Mouse (Mus musculus) heart, postnatal 4 days (tissue): Measurements from ENCODE around the gene Pde4d. TPM values are rescaled to one million over a fixed set of nuclear protein-coding genes. Genes with fewer than 3 reads are reported as not detected.

ENCODE experiments used
- DNase-seq: peaks from one replicate; pipeline ENCODE4 v3.0.0; 2021
- total RNA-seq, 2 experiments: library from RNA; stranded (reverse); gene quantifications; 2 replicates each; pipeline ENCODE4 v1.2.3; 2021

Pde4d gene
- total RNA-seq, 2 experiments from 2014 or later: 57.1 to 61.1 TPM

DNA sequence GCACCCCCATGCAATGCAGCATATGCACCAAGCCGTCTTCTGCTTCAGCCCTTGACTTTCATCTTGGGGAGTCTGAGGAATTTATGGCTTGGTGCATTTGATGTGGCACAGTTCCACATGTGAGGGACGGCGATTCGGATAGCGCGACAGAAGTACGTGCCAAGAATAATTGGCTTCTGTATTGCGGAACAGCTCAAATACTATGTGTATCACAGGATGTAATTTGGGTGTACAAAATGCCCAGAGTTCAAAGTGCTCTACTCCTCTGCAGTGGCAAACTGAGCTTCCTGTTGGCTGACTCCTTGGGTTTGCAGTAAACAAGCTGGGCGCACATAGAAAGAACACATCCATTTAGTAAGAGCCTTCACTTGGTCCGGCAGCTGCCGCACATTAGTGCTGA lies 1387.7 kb downstream of the Pde4d start:
- DNase-seq: peak; percentile 23

DNA sequence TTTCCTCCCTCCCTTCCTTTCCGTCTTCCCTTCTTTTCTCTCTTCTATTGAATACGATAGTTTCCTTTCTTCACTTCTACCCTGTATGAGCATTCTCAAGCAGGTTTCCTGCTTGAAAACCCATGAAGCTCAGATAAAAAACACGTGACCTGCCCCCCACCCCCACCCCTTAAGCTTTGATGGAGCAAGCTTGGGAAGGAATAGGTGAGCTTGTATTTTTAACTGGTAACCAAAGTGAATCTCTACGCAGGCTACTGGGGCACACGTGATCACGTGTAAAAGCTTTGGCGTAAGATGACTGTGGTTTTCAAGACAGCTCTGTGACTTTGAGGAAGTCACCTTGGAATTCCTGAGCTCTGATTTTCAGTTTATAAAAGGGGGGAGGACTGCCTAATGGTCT lies 1388.2 kb downstream of the Pde4d start:
- no peak for DNase-seq

DNA sequence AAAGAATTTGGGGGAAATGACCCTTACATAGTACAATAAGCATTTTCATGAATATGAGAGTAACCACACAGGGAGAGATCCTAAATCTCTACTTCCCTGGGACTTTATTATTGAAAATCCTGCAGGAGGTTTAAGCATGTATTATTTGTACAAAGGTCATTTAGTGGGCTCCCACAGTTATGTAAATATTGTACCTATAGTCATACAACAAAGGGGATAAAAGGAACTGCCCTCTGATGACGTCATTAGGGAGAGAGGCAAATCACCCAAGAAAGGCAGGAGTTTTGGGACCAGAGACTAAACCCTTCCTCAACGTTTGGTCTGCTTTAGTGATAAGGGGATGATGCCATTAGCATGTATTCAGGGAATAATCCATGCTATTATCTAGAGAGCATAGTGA lies 1390.5 kb downstream of the Pde4d start:
- DNase-seq: no peak

DNA sequence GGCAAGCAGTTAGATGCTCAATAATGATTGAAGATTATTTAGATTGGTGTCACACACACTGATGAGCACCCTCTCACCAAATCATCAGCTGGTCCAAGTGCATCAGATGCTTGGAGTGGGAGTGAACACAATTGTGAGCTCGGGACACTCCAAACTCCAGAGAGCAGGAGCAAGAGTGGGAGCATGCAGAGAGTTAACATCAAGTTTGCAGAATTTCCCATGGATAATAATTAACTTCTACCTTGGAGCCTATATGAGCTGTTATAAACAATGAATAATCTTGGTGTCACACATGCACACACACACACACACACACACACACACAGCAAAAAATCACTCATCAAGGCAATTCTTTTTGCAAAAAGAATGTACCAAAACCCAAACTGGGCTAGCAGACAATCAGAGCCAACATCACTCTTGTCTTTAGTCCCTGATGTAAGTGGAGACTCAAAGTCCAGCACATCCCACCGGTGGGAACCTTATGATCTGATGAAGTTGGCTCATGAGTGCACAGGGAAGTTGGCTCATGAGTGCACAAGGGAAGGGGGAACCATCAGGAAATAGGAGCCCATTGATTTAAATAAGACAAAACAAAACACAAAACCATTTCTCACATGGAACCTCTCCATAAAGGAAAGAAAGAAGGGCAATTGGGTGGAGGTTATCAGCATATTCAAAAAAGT lies 1391.5 kb downstream of the Pde4d start:
- no peak for DNase-seq

DNA sequence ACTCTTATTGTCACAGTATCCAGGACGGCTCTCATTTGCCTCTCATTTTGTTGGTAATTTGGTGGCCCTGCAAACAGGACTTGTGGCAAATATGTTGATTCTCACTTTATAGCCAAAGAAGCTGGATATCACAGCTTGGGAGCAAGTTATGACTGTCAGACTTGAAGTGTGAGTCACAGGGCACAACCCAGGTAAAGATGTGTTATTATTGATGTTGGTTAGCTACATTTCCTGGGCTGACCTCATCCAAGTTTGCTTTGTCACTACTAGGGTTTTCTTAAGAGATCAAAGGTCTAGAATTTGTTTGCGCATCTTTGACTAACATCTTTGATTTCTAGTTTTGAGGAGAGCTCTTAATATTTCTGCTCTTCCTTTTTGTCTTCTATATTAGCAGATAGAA lies 1393.2 kb downstream of the Pde4d start:
- no peak for DNase-seq

DNA sequence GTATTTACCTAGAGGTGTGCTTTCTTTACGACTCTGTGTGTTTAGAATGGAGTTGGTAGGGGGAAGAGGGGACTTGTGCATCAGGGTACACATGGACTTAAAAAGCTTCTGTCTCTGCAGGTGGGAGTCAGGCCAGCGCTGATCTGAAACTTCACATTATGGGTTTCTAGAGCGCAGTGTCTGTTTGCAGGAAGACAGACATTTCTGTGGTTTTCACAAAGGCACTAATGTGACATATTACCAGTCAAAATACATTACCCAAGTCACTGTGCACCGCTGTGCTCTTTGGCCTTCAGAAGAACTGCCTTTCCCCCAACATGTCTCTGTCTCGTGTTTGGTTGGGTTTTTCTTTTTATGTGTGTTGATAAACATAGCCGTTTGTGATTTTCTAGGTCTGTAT lies 1395.1 kb downstream of the Pde4d start:
- DNase-seq: no peak

DNA sequence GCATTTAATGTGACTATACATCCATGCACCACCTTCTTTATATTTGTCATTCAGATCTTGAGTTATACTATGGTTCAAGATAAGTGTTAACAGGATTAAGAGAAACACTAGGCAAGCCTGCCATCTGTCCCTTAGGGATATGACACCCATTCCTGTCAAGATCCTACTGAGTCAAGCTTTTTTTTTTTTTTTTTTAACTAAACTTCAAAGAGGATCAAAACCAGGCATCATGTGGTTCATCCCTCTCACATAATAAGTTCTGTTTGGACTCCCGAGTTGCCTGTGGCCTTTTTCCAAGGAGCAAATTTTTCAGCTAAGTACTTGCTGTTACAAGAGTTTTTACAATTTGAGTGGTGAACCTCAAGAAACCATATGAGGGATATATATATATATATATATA lies 1414.1 kb downstream of the Pde4d start:
- DNase-seq: no peak

DNA sequence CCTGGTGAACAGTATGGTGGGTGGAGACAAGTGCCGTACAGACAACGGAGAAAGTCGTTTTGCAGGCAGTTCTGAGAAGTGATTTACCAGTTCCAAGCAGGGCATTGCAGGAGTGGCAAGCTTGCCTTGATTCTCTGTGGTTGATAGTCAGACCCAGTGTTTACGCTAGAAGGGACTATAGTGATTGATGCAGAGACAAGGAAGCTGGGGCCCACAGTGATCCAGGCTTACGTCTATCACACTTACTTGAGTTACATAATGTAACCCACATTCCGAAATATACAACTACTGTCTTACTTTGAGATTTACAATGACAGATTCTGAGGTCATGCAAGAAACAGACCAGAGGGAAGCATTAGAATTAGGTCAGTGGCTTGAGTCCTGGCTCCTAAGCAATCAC lies 1414.6 kb downstream of the Pde4d start:
- DNase-seq: no peak

DNA sequence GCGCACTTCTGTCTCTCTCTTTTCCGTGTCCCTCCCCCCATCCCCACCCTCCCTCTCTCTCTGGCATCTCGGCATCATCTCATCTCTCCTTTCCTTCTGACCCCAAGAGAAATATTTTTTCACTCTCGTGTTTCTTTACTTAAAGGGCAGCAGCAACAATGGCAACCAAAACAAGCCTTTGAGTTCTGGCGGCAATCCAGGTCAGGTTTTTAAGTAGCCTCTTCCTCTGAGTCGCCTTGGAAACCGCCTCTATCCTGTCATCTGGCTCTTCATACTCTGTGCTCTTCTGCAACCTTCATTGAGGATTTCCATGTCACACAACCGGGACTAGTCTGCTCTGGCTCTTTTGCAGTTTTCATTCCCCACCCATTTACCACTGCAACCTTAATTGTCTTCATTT lies 1430.6 kb downstream of the Pde4d start:
- DNase-seq: no peak

DNA sequence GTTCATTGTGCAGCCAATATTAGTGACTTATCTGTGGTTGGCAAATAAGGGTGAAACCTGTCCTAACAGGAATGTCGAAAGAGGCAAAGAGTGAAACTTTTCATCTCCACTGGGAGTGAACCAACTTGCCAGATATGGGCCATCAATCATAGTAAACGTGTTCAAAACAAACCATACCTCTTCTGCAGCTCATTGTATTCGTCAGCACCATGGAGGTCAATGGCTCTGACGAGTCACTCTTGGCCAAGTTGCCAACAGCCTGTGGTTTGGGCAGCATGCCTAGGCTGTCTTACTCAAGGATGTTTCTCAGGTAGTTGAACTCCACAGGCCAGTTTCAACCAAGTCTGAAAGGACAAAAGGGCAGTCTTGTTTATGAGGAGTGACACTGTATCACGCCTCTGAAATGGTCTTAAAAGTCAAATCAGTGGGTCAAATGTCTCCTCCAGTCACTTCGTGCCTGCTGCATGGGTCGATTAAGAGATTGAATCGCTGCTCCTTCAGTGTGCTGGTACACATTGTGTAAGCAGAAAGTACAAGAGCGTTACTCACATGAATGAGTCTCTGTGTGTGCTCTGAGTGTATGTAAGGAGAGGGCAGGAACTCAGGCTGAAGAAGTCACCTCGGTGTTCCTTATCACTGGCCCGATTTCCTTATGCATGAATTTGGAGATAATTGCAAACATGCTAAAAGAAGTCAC lies 1431.6 kb downstream of the Pde4d start:
- no peak for DNase-seq

DNA sequence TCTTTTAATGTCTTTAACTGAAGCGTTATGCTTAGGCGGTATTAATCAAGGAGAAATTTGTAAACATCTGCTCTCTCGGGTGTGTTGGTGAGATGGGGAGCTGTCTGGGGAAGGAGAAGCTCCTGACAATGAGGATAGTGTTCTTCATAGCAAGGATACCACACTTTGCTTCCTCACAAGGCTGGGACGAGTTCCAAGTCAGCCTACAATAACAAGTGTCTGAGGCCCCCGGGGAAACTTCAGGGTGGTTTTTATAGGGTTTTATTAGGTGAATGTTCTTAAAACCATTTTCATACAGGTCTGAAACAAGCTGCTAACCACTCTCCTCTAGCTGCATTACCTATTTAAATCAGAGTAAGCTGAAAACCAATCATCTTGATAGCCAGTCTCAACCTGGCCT lies 1433.9 kb downstream of the Pde4d start:
- DNase-seq: no peak

DNA sequence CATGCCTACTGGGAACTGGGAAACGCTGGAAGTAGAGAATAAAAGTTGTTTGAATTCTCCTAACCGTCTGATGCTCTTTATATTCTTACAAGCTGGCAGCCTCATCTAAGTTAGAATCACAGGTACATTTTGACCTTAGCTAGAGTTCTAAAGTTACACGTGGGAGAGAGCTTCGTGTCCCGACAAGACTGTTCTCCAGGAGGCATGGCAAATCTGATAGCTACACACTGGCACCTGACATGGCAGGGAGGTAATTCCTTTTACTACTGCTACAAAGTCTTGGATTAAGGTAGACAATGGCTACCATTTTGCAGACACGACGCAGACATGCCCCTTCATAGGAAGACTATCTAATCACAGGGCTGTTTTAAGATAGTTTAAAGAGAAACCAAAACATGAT lies 1435.1 kb downstream of the Pde4d start:
- no peak for DNase-seq

DNA sequence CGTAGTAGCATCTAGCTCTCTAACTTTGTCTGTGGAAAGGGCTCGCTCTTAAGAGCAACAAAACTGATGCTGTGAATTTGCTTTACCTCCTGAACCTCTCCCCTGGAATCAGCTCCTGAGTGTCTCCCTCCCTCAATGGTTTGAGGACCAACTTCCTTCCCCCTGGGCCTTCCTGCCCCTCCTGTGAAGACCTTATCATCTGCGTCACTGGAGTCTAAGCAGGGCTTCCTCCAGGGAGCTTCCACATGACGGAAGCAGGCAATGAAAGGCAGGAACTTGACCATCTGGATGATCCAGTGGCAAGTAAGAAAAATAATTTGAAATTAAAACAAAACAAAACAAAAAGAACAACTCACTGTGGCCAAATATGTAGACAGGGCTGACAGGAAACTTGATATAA lies 1438.5 kb downstream of the Pde4d start:
- no peak for DNase-seq

DNA sequence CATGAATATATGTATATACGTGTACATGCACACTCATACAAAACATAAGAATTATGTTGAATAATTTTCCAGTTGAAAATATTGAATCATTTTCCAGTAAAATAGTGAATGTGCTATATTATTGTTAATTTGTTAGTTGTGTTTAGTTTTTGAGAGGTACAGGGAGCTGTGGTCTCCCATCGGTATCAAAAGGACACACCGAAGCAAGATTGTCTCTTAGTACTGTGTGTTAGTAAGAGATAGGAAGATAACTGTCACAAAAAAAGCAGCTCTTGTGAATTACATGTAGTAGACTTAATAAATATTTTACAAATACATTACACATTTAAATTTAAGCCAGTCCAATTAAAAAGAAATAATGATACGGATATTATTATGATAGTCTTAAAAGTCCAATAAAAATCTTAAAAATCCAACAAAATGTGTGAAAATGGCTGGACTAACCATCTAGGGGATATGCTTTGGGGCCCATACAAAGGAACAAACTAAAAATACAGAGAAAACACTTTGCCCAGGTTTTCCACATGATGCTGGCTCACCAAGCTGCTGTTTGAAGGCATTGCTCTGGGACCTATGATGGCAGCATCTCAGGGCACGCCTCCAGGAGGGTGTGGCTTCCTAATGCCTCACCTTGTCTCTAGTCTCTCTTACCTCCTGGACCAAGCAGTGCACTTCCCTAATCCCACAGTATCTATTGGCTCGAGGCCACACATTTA lies 1441.6 kb downstream of the Pde4d start:
- DNase-seq: no peak

DNA sequence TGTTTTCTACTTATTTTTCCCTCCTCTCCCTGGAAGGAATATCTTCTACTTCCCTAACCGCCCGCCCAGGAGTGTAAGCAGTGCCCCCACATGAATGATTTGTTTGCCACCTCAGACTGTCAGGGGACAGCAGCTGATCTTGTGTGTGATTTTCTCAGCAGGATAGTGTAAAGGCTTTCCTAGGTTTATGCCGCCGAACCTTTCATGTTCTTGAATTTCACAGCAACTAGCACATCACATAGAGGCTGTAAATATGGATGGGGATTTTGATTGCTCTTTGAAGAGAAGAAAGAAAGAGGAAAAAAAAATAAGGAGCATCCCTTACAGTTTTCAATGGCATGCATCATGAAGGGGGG lies 1442.1 kb downstream of the Pde4d start:
- no peak for DNase-seq

DNA sequence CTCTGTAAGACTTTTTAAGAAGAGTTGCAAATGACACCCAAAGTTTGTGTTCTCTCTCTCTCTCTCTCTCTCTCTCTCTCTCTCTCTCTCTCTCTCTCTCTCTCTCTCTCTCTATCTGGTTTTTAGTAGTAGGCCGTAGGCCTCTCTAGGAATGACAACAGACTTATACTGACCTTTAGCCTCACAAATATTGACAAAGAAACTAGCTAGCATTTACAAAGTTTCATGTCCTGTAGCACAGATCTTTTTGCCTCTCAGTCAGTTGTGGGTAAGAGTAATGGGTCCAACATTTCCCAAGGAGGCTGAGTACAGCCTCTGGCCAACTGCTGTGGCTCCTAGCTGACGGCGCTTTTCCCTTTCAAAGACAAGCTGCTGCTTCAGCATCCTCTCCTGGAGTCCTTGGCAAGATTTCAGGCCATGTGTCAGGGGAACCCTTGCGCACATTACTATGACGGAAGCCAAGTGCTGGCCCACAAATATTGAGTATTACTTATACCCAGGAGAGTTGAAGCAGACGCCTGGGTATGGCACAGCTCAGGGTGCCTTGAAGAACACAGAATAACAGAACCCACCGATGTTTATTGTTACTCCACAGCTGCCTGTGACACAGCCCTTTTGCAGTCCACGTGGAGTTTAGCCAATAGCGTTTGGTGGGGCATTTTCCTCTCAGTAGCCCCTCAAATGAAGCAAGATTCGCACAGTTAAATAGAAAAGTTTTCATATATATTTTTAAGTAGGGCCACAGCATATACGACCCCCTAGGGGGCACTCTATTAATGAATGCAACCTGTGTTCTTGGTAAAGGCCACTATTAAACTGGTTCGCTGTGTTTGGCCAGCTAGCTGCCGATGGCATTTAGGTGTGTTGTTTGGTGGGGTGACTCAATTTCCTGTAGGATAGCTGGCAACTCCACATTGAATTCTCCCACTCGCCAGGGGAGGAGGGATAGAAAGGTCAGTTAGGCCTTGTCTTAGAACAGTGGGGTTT lies 1450.0 kb downstream of the Pde4d start:
- DNase-seq: peak; percentile 52

DNA sequence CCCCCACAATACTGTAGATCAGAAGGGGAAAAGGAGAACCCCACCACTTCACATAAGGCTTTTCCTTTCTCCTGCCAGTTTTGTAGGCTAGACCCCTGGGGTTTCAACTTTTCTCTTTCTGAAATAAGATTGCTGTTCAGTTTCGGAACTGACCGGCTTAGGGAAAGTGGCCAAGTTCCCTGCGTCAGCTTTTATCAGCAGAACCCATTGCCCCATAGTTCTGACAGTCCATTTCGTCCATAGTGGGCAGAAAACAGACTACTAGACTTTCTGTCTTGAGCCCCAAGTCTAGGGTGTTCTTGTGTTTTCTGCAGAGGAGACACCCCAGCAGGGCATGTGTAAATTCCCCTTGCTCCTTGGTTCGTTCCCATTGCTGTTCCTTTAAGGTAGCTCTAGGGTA lies 1452.1 kb downstream of the Pde4d start:
- DNase-seq: no peak

DNA sequence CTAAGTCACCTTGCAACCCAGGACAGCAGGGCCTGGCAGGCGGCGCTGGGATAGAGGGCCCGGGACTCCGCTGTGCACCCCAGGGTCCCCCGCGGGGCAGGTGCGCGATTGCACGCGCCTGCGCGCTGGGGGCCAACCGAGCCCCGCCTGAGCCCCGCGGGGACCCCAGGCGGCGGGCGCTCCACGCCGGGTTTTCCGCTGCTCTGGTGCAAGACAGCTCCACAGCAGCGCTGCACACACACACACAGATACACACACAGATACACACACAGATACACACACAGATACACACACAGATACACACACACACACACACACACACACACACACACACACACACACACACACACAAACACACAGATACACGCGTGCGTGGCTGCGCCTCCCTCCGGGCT lies 1452.7 kb downstream of the Pde4d start:
- DNase-seq: peak; percentile 71

DNA sequence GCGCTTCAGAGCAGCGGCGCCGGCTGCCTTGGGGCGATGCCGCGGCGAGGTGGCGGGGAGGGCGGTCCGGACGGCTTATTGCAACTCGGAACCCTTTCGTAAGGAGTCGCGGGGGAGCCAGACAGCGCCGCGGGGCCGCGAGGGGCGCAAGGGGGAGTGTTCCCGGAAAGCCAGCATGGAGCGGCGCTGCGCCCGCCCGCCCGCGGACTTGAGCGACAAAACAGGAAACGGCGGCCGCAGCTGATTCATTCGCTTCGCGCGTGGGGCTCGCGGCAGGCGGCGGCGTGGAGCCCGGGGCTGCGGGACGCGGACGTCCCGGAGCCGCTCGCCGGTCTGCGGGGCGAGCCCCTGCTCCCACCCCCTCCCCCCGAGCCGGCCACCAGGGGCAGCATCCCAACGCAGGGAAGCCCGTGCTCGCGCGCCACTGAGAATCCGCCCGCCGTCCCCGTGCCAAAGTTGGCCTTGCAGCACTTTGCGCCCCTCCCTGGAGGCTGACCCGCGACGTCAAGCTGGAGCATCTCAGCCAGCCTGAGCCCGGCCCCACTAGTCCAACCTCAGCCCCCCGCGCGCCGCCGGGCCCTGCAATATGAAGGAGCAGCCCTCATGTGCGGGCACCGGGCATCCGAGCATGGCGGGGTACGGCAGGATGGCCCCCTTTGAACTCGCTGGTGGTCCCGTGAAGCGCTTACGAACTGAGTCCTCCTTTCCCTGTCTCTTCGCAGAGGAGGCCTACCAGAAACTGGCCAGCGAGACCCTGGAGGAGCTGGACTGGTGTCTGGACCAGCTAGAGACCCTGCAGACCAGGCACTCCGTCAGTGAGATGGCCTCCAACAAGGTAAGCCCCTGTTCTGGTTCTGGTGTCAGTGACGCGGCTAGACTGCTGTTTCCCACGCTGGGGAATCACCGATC lies 1453.4 kb downstream of the Pde4d start:
- DNase-seq: peak; percentile 90

DNA sequence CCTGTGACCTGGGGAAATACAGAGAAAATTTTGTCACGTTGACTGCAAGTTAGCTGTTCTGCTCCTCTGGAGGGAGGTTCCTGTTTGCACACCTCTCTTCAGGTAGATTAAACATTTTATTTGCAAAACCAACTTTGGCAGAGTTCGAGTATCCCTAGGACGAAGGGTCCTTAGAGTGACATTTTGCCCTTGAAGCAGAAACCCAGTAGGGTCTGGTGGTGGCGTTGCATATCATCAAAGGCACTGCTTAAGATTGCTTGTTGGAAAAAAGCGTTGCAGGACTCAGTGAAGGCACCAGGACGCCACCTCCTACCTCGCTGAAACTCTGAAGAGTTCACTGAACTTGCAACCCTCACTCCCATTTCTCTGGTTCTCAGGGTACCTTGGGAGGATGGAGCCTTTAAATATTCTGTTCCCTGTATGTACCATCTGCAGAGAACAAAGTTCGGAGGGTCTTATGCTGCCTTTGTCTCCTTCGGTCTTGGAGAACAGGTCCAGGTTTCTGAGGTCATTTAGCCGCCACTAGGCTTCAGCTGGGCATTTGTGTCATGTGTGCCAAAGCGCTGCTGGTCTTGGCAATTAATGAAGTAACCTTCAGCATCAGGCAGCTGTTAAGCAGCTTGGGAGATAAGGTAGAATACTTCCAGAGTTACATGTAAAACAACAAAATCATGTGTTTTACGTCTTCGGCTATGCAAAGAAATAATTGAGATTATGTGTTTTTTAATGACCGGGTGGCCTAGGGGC lies 1454.2 kb downstream of the Pde4d start:
- peak; percentile 28 for DNase-seq

DNA sequence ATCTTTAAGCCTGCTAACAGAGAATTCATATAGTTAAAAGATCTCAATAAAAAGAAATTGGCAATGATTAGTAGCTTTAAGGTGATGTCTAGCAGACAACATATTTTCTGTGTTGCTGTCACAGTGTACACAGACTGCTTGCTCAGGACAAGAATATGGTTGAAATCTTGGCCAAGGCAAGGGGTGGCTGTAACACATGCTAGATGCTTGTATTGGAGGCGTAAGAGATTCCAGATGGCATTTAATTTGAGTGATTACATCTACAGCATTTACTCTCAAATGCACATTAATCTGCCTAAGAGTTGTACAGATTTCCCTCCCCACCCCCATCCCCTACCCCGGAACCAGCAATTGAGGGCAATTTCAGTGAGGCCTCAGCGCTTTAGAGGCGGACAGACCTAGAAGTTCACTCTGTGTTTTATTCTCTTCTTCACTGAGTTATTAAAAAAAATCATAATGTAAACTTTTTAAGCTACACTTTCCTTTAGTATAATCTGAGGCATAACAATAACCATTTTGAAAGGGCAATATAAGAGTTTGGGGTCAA lies 1456.7 kb downstream of the Pde4d start:
- DNase-seq: no peak
